Mouse (Mus musculus): Measurements from ENCODE around the gene Chpf. TPM values are rescaled to one million over a fixed set of nuclear protein-coding genes. Genes with fewer than 3 reads are reported as not detected.

The Chpf gene
- polyA plus RNA-seq (2012; rRNA removed), result 89.7 and 127 TPM in 2 replicates

DNA sequence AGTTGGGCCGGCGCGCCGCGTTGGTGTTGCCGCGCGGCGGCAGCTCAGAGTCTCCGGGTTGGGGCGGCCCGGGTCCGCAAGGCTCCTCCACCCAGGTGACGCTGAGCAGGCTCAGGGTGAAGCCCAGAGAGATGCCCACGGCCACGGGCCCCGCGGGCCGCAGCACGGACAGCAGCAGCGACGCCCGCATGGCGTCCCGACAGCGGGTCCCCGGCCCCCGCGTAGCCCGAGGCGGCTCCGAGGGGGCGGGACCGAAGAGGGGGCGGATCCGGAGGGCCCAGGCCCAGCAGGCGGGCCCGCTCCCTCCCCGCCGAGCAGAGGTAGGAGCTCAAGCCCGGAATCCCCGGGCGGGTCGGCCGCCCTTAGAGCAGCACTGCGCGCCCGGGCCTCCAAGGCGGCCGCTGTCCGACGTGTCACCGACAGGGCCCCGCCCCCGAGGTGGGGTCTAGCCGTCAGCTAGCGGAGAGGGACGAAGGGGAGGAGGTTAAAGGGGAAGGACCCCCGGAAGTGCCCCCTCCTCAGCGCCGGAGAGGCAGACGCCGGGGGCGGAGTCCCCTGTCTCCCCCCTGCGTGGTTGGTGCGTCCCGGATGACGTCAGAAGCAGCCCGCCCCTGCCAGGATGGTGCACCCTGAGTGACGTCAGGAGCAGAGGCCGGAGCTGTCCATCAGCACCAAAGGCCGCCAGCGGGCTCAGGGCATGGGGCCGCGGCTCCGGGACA lies at the start of gene Chpf, which contains the start of gene Tmem198:
Chpf (minus strand) TSS at position 392 of the 719 bp plus-strand sequence.
Tmem198 (plus strand) TSS at position 617 of the 719 bp plus-strand sequence.
- TF ChIP-seq CTCF (IDR thresholded peaks at IDR 0.05; ENCODE audit: insufficient read depth, low read length) (no peak), POLR2A (IDR thresholded peaks at IDR 0.05; ENCODE audit: borderline replicate concordance, extremely low read depth, low read depth, low read length) (0 out of 2 replicates have a peak, but pooled peaks have one; percentile 5)
- DNase-seq, result peak; percentile 96
- peaks cover 14% of the 10 kb centered on the region; the same call in 1 of the 2 replicates for H3K4me1 ChIP-seq (ENCODE audit: control insufficient read depth, insufficient read depth, low read length)
- peak within 1 kb of the TSS; percentile 89 for H3K4me3 ChIP-seq (replicated peaks; ENCODE audit: extremely low read depth, low read depth, low read length)
- WGBS, result under 1% methylated on average over 75 of the region's 76 CpGs

DNA sequence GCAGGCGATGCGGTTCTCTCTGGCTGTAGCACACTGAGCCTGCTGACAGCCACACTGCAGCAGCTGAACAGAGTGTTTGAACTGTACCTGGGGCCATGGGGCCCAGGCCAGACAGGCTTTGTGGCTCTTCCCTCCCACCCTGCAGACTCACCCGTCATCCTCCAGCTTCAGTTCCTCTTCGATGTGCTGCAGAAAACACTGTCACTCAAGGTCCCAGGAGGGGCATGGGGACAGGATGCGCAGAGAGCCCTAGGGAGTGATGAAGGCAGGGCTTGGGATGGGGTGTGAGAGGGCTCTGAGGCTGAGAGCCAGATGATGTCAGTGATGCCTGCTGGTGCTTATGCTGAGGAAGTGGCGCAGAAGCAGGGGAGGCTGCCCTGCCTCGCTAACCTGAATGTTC lies 45.6 kb upstream of the Chpf start:
- H3K4me1 ChIP-seq (ENCODE audit: control insufficient read depth, insufficient read depth, low read length), result no peaks in the 10 kb centered on the region
- TF ChIP-seq POLR2A (IDR thresholded peaks at IDR 0.05; ENCODE audit: borderline replicate concordance, extremely low read depth, low read depth, low read length), result no peak
- TF ChIP-seq CTCF (IDR thresholded peaks at IDR 0.05; ENCODE audit: insufficient read depth, low read length), result no peak
- 86% methylated on average over 7 of the region's 7 CpGs for WGBS

DNA sequence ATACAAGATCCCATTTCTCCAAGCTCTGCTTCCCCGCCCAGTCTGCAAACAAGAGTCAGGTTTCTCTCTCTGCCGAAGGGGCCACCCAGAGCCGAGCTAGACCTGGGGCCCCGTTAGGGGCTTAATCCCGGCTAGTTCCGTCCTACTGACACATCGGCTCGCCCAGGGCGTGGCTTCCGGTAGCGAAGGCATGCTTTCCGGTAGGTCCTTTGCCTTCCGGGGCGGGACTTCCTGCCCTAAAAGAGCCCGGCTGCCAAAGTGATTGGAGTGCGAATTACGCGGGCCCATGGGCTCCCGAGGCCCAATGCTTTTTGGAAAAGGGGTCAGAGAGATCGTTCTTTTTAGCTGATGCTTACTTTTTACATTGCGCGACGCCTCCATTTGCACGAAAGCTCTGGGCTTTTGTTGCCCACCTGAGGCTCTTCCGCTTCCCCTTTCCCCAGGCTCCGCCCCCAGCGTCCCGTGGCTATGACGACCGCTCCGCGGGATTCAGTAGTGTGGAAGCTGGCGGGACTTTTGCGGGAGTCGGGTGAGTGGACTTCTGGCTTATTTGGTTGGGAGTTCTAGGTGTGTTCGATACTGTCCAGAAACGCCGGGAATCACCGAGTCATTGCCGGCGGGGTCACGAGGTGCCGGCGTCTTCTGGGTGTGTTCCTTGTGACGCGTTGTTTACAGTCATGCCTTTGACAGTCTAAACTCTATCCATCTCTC lies 42.4 kb upstream of the Chpf start, which contains the start of gene Stk11ip:
Stk11ip (plus strand) TSS at position 209 of the 711 bp plus-strand sequence.
- under 1% methylated on average over 46 of the region's 46 CpGs for WGBS
- peak; percentile 93 for DNase-seq
- Histone ChIP-seq H3K4me3 (replicated peaks; ENCODE audit: extremely low read depth, low read depth, low read length) (peak within 1 kb of the TSS; percentile 68), H3K4me1 (ENCODE audit: control insufficient read depth, insufficient read depth, low read length) (no peaks in the 10 kb centered on the region)
- no peak for TF ChIP-seq CTCF (IDR thresholded peaks at IDR 0.05; ENCODE audit: insufficient read depth, low read length)
- TF ChIP-seq POLR2A (IDR thresholded peaks at IDR 0.05; ENCODE audit: borderline replicate concordance, extremely low read depth, low read depth, low read length), result peak; percentile 73; the same call in 1 of the 2 replicates

More for the DNA sequence above, 45.6 kb upstream of the Chpf start:
- no peak overlapping the region for H3K4me3 ChIP-seq (replicated peaks; ENCODE audit: extremely low read depth, low read depth, low read length)
- no peak for DNase-seq

DNA sequence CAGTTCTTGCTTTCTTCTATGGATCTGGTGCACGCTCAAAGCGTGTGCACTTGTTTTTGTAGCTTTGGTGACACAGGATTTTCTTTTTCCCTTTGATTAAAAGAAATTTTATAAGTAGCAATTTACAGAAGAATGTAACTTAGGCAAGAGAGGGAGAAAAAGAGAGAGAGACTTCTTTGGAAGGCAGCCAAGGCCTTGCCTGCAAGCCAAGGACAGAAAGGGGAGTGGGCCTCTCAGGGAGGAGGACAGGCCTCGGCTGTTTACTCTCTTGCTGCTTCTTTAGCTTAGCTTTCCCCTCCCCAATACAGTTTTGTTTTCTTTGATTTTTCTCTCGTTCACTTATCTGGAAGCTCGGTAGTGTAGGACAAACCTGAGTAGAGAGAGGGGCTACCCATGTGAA lies 40.5 kb upstream of the Chpf start:
- no peak overlapping the region for H3K4me3 ChIP-seq (replicated peaks; ENCODE audit: extremely low read depth, low read depth, low read length)
- DNase-seq, result no peak
- TF ChIP-seq CTCF (IDR thresholded peaks at IDR 0.05; ENCODE audit: insufficient read depth, low read length), result no peak
- no peak for TF ChIP-seq POLR2A (IDR thresholded peaks at IDR 0.05; ENCODE audit: borderline replicate concordance, extremely low read depth, low read depth, low read length)
- H3K4me1 ChIP-seq (ENCODE audit: control insufficient read depth, insufficient read depth, low read length), result no peaks in the 10 kb centered on the region
- 48% methylated on average over 5 of the region's 5 CpGs for WGBS

DNA sequence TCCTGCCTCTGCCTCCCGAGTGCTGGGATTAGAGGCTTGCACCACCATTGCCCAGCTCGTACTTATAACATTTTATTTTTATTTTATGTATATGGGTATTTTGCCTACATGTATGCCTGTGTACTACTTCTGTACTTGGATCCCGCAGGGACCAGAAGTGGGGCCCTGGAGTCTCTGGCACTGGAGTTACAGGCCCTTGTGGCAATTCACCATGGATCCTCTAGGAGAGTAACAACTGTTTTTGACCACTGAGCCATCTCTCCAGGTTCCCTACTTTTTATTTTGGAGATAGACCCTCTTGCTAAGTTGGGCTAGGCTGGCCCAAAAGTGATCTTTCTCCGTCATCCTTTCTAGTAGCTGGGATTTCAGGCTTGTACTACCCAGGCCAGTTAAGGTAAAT lies 39.3 kb upstream of the Chpf start:
- no peak for DNase-seq
- H3K4me3 ChIP-seq (replicated peaks; ENCODE audit: extremely low read depth, low read depth, low read length), result no peak overlapping the region
- no peak for TF ChIP-seq CTCF (IDR thresholded peaks at IDR 0.05; ENCODE audit: insufficient read depth, low read length)
- no peak for TF ChIP-seq POLR2A (IDR thresholded peaks at IDR 0.05; ENCODE audit: borderline replicate concordance, extremely low read depth, low read depth, low read length)
- WGBS, result 87% methylated on average over 4 of the region's 4 CpGs
- H3K4me1 ChIP-seq (ENCODE audit: control insufficient read depth, insufficient read depth, low read length), result no peaks in the 10 kb centered on the region

DNA sequence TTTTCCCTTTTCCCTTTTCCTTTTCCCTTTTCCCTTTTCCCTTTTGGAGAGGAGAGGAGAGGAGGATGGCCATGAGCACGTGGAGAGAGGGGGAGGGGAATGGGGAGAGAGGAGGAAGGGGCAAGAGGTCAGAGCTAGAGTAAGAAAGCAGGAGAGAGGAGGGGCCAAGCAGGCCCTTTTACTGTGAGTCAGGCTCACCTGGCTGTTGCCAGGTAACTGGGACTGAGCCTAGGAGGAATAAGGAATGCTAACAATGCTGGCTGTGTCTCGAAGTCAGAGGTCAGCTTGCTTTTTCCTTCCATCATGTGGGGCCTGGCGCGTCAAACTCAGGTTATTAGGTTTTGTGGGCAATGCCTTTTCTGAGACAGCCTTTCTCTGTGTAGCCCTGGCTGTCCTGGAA lies 38.9 kb upstream of the Chpf start:
- TF ChIP-seq POLR2A (IDR thresholded peaks at IDR 0.05; ENCODE audit: borderline replicate concordance, extremely low read depth, low read depth, low read length), result no peak
- DNase-seq, result no peak
- 68% methylated on average over 4 of the region's 4 CpGs for WGBS
- H3K4me3 ChIP-seq (replicated peaks; ENCODE audit: extremely low read depth, low read depth, low read length), result no peak overlapping the region
- H3K4me1 ChIP-seq (ENCODE audit: control insufficient read depth, insufficient read depth, low read length), result no peaks in the 10 kb centered on the region

DNA sequence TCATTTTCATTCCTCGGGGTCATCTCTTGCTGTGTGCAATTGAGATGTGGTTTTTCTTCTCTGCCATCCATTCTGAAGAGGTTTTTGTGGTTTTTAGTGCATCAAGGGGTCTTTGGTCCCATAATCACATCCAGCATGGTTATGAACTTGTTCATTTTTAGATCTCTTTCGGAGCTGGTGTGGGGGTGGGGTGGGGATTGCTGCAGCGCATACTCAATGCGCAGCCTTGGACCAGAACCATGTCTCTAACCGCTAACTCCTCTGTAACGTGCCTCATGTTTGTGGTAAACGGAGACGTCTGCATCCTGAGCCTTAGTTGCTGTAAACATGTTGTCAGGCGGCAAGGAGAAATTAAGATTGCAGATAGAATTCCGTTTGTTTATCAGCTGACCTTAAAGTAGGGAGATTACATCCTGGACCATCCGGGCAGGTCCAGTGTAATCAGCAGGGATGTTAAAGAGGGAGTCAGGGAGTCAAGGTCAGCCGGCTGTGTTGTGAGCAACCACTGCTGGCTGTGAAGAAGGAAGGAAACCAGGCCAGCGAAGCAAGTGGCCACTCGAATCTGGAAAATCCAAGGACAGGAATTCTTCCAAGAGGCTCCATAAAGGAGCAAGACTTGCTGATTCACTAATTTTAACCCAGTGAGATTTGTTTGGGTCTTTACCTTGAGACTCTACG lies 37.7 kb upstream of the Chpf start:
- Histone ChIP-seq H3K4me3 (replicated peaks; ENCODE audit: extremely low read depth, low read depth, low read length) (no peak overlapping the region), H3K4me1 (ENCODE audit: control insufficient read depth, insufficient read depth, low read length) (no peaks in the 10 kb centered on the region)
- TF ChIP-seq CTCF (IDR thresholded peaks at IDR 0.05; ENCODE audit: insufficient read depth, low read length) (no peak), POLR2A (IDR thresholded peaks at IDR 0.05; ENCODE audit: borderline replicate concordance, extremely low read depth, low read depth, low read length) (no peak)
- DNase-seq, result no peak
- 58% methylated on average over 15 of the region's 15 CpGs for WGBS

DNA sequence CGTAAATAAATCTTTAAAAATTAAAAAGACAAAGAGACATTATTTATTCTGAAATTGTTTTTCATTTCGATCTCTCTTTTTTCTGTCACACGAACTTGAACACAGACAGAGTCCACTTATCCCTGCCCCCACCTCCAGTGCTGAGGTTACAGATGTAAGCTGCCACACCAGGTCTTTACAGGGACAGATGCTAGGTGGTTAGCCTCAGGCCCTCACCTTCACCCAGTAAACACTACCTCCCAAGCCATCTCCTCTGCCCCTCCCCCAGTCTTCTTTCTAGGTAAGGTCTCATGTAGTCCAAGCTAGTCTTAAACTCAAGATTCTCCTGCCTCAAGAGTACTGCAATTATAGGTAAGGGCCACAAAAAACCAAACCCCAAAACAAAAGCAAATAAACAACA lies 33.4 kb upstream of the Chpf start:
- DNase-seq, result no peak
- TF ChIP-seq CTCF (IDR thresholded peaks at IDR 0.05; ENCODE audit: insufficient read depth, low read length) (no peak), POLR2A (IDR thresholded peaks at IDR 0.05; ENCODE audit: borderline replicate concordance, extremely low read depth, low read depth, low read length) (no peak)
- 92% methylated on average over 3 of the region's 3 CpGs for WGBS
- Histone ChIP-seq H3K4me3 (replicated peaks; ENCODE audit: extremely low read depth, low read depth, low read length) (no peak overlapping the region), H3K4me1 (ENCODE audit: control insufficient read depth, insufficient read depth, low read length) (no peaks in the 10 kb centered on the region)

DNA sequence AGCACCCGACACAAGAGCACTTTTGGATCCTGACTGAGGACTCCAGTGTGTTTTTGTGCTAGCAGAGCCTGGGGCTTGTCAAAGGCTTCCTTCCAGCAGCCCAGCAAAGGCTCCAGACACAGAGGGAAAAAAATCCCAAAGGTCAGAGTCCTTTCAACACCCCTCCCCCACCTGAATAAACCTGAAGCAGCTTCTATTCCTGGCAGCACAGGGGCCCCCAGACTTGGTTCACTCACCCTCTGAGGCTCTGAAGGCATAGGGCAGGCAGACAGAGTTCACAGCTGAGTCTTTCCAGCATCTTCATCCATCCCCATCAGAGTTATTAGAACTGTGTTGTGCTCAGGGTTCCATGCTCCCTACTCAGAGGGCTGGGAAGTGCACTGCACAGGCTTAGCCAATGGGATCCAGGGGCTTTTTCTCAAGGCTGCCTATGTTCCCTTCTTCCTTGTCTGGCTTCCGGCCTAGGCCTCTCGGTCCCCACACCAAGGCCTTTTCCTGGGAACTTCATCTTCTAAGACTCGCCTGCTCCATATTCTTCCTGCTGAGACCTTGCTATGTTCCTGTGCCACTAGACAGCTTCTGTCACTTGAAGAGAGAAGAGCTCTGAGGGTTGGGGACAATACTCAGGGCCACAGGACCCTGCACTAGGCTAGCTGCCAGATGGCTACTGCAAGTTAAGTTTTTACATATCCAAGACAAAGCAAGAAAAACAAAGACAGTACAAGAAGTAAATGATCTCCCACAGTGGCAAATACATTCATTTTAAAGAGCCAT lies 32.5 kb upstream of the Chpf start:
- 69% methylated on average over 4 of the region's 4 CpGs for WGBS
- DNase-seq, result no peak
- H3K4me3 ChIP-seq (replicated peaks; ENCODE audit: extremely low read depth, low read depth, low read length), result no peak overlapping the region
- TF ChIP-seq POLR2A (IDR thresholded peaks at IDR 0.05; ENCODE audit: borderline replicate concordance, extremely low read depth, low read depth, low read length) (no peak), CTCF (IDR thresholded peaks at IDR 0.05; ENCODE audit: insufficient read depth, low read length) (no peak)
- H3K4me1 ChIP-seq (ENCODE audit: control insufficient read depth, insufficient read depth, low read length), result no peaks in the 10 kb centered on the region
